Mouse (Mus musculus): Measurements from ENCODE around the gene Dach1.

GRCm38 (mm10) chr14:97858384-97858783 is 311.2 kb downstream of the Dach1 start:
- TF ChIP-seq CTCF (IDR thresholded peaks at IDR 0.05; ENCODE audit: low read depth, low read length) (no peak), POLR2A (IDR thresholded peaks at IDR 0.05; ENCODE audit: insufficient read depth, low read length) (no peak), EP300 (IDR thresholded peaks at IDR 0.05; ENCODE audit: insufficient read depth, low read depth, low read length) (no peak)

Measured in ES-Bruce4 (cell line).